Mouse (Mus musculus) CH12.LX (cell line): ENCODE data around the gene Zfp800. TPM values are rescaled to one million over a fixed set of nuclear protein-coding genes. Genes with fewer than 3 reads are reported as not detected.

Experiments used
- DNase-seq: peaks from one replicate; pipeline ENCODE4 v3.0.0-alpha.2; 2013; ENCODE audit errors: extremely low read depth
- H3K27ac ChIP-seq: 2 replicates; pipeline ENCODE4 v1.5.1; 2012; ENCODE audit warnings: low read depth, mild to moderate bottlenecking, control low read depth, moderate library complexity; ENCODE audit not compliant: insufficient read depth
- H3K27me3 ChIP-seq: replicated peaks from 2 replicates; pipeline ENCODE3; 2012; ENCODE audit warnings: inconsistent platforms
- H3K36me3 ChIP-seq, 2 experiments: replicated peaks in 1 of 2; 2 replicates each; pipeline versions ENCODE3 to v1.6.1; 2012; ENCODE audit warnings: inconsistent platforms in 1 of 2, low read length in 1 of 2, mild to moderate bottlenecking in 1 of 2, mixed read lengths in 1 of 2, moderate library complexity in 1 of 2; ENCODE audit not compliant: control insufficient read depth in 1 of 2, insufficient read depth in 1 of 2
- H3K4me1 ChIP-seq, 2 experiments: 2 replicates each; pipeline ENCODE4 v1.6.1; 2012; ENCODE audit warnings: inconsistent platforms in 1 of 2, moderate library complexity in 1 of 2; ENCODE audit not compliant: insufficient read depth in 2 of 2, control insufficient read depth in 1 of 2
- H3K4me2 ChIP-seq: 2 replicates; pipeline ENCODE4 v1.6.1; 2012; ENCODE audit warnings: low read depth, mild to moderate bottlenecking, control low read depth; ENCODE audit not compliant: poor library complexity, insufficient read depth, severe bottlenecking
- H3K4me3 ChIP-seq, 3 experiments: fragments of 150-350 bp in 1 of 3; sonication (generic) in 1 of 3; replicated peaks in 1 of 3; 2 replicates each; pipeline versions ENCODE3 to v1.5.1; 2011 to 2012; ENCODE audit warnings: low read depth in 2 of 3, low read length in 2 of 3, mild to moderate bottlenecking in 2 of 3, moderate library complexity in 2 of 3, control low read depth in 1 of 3, improper control_type of control experiment in 1 of 3, inconsistent platforms in 1 of 3, mixed read lengths in 1 of 3; ENCODE audit not compliant: poor library complexity in 1 of 3
- H3K79me2 ChIP-seq: replicated peaks from 2 replicates; pipeline ENCODE4 v1.6.1; 2012; ENCODE audit warnings: mild to moderate bottlenecking, moderate library complexity; ENCODE audit not compliant: control insufficient read depth, poor library complexity, insufficient read depth, severe bottlenecking; ENCODE audit errors: extremely low read depth
- H3K9ac ChIP-seq: 2 replicates; pipeline ENCODE4 v1.6.1; 2012; ENCODE audit warnings: low read depth, mild to moderate bottlenecking, control low read depth, moderate library complexity; ENCODE audit not compliant: insufficient read depth
- H3K9me3 ChIP-seq: replicated peaks from 2 replicates; pipeline ENCODE3; 2012; ENCODE audit warnings: low read length, inconsistent platforms, mixed read lengths
- BHLHE40 ChIP-seq: IDR thresholded peaks from 2 replicates; pipeline ENCODE4 v1.6.1; 2011; ENCODE audit warnings: mild to moderate bottlenecking, low read depth, low read length, improper control_type of control experiment
- CHD1 ChIP-seq: IDR thresholded peaks from 2 replicates; pipeline ENCODE4 v1.6.1; 2012; ENCODE audit warnings: low read depth, low read length, improper control_type of control experiment, inconsistent platforms
- E2F4 ChIP-seq: IDR thresholded peaks from 2 replicates; pipeline ENCODE4 v1.6.1; 2011; ENCODE audit warnings: low read depth, low read length, improper control_type of control experiment; ENCODE audit not compliant: insufficient replicate concordance
- ELF1 ChIP-seq: IDR thresholded peaks from 2 replicates; pipeline ENCODE4 v1.6.1; 2014; ENCODE audit warnings: low read depth, mild to moderate bottlenecking, inconsistent platforms, low read length, improper control_type of control experiment
- ETS1 ChIP-seq: conservative IDR thresholded peaks from 2 replicates; pipeline ENCODE4 v1.6.1; 2012; ENCODE audit warnings: low read depth, mild to moderate bottlenecking, inconsistent platforms, low read length, improper control_type of control experiment, moderate library complexity
- GABPA ChIP-seq: IDR thresholded peaks from 2 replicates; pipeline ENCODE4 v1.6.1; 2012; ENCODE audit warnings: low read depth, low read length, improper control_type of control experiment, inconsistent platforms; ENCODE audit not compliant: insufficient replicate concordance
- HCFC1 ChIP-seq: IDR thresholded peaks from 2 replicates; pipeline ENCODE4 v1.6.1; 2012; ENCODE audit warnings: low read depth, mild to moderate bottlenecking, inconsistent platforms, low read length, improper control_type of control experiment
- JUN ChIP-seq: IDR thresholded peaks from 2 replicates; pipeline ENCODE4 v1.6.1; 2011; ENCODE audit warnings: low read depth, mild to moderate bottlenecking, low read length, improper control_type of control experiment, moderate library complexity; ENCODE audit not compliant: insufficient read depth
- JUND ChIP-seq: conservative IDR thresholded peaks from 2 replicates; pipeline ENCODE4 v1.6.1; 2011; ENCODE audit warnings: low read depth, low read length, improper control_type of control experiment
- MAFK ChIP-seq: IDR thresholded peaks from 2 replicates; pipeline ENCODE4 v1.6.1; 2011; ENCODE audit warnings: low read length, improper control_type of control experiment; ENCODE audit not compliant: insufficient replicate concordance
- MAZ ChIP-seq: IDR thresholded peaks from 2 replicates; pipeline ENCODE4 v1.6.1; 2012; ENCODE audit warnings: low read depth, mild to moderate bottlenecking, inconsistent platforms, low read length, improper control_type of control experiment, moderate library complexity
- MEF2A ChIP-seq: IDR thresholded peaks from 2 replicates; pipeline ENCODE4 v1.6.1; 2014; ENCODE audit warnings: low read depth, mild to moderate bottlenecking, inconsistent platforms, low read length, improper control_type of control experiment, borderline replicate concordance
- MXI1 ChIP-seq: IDR thresholded peaks from 2 replicates; pipeline ENCODE4 v1.6.1; 2011; ENCODE audit warnings: mild to moderate bottlenecking, low read depth, low read length, improper control_type of control experiment
- NELFE ChIP-seq: IDR thresholded peaks from 2 replicates; pipeline ENCODE4 v1.6.1; 2011; ENCODE audit warnings: low read depth, low read length, improper control_type of control experiment
- POLR2A ChIP-seq: IDR thresholded peaks from 2 replicates; pipeline ENCODE4 v1.6.1; 2011; ENCODE audit warnings: low read depth, mild to moderate bottlenecking, improper control_type of control experiment, low read length
- RAD21 ChIP-seq: IDR thresholded peaks from 2 replicates; pipeline ENCODE4 v1.6.1; 2011; ENCODE audit warnings: low read depth, mild to moderate bottlenecking, low read length, improper control_type of control experiment, moderate library complexity
- SMC3 ChIP-seq: IDR thresholded peaks from 2 replicates; pipeline ENCODE4 v1.6.1; 2011; ENCODE audit warnings: low read depth, low read length, improper control_type of control experiment
- UBTF ChIP-seq: IDR thresholded peaks from 2 replicates; pipeline ENCODE4 v1.6.1; 2012; ENCODE audit warnings: low read depth, mild to moderate bottlenecking, inconsistent platforms, low read length, improper control_type of control experiment, moderate library complexity
- USF2 ChIP-seq: conservative IDR thresholded peaks from 2 replicates; pipeline ENCODE4 v1.6.1; 2011; ENCODE audit warnings: low read depth, low read length, improper control_type of control experiment
- dilution Hi-C: fragments of 300-500 bp; cut with MboI; formaldehyde crosslinking; loops from 2 replicates; pipeline ENCODE4 v1.14.3; 2020; ENCODE audit warnings: low sequenced_read_pairs; ENCODE audit not compliant: extremely low pct_unique_long_range_greater_than_20kb, extremely low pct_ligation_motif_present
- in situ Hi-C: fragments of 300-500 bp; cut with MboI; formaldehyde crosslinking; loops from 3 replicates; pipeline ENCODE4 v1.14.3; 2019; ENCODE audit warnings: low sequenced_read_pairs, low pct_ligation_motif_present, low pct_unique_long_range_greater_than_20kb, mixed read lengths
- polyA plus RNA-seq: library from polyadenylated mRNA; unstranded; fragments of >175 nt; gene quantifications from 2 replicates; pipeline ENCODE4 v1.2.1, GENCODE M21; 2012; ENCODE audit warnings: low read depth; ENCODE audit not compliant: insufficient read length
- total RNA-seq, 2 experiments: library from RNA; depleted of rRNA; stranded (reverse); fragments of 300-350 nt in 1 of 2; fragments of >200 nt in 1 of 2; gene quantifications; 2 replicates each; pipeline ENCODE4 v1.2.3; 2012 to 2014

Zfp800 gene
- total and polyA plus RNA-seq, 3 experiments: 19.1 to 49.5 (median 19.5) TPM

- Histone ChIP-seq H3K36me3 (no peaks in the 10 kb centered on the region), H3K27me3 (no peaks in the 10 kb centered on the region), H3K9ac (no peak overlapping the region), H3K4me1 (peaks cover 0 to 14% of the 10 kb centered on the region in 2 experiments; a peak in 2 of 4 replicates), H3K79me2 (no peaks in the 10 kb centered on the region), H3K4me3 (no peak overlapping the region), H3K9me3 (no peaks in the 10 kb centered on the region), H3K4me2 (no peak overlapping the region), H3K27ac (no peak overlapping the region)
- no peak for DNase-seq
- dilution Hi-C loops: no loop called here
- TF ChIP-seq BHLHE40: no peak
- TF ChIP-seq ELF1: no peak
- TF ChIP-seq SMC3: no peak
- no peak for TF ChIP-seq JUN
- no peak for TF ChIP-seq GABPA
- no peak for TF ChIP-seq MEF2A
- TF ChIP-seq JUND: no peak
- no peak for TF ChIP-seq RAD21
- TF ChIP-seq MAZ: no peak
- in situ Hi-C loops: no loop called here
These were observed 102.2 kb downstream of the Zfp800 start for GRCm38 (mm10) chr6:28295581-28295980.

GRCm38 (mm10) chr6:28292810-28293209, 105.0 kb downstream of the Zfp800 start:
- Histone ChIP-seq H3K27me3 (no peaks in the 10 kb centered on the region), H3K9ac (no peak overlapping the region), H3K4me1 (peaks cover 0 to 14% of the 10 kb centered on the region in 2 experiments; a peak in 2 of 4 replicates), H3K27ac (no peak overlapping the region), H3K4me2 (peak overlapping the region; percentile 22), H3K36me3 (no peaks in the 10 kb centered on the region), H3K79me2 (no peaks in the 10 kb centered on the region), H3K4me3 (no peak overlapping the region), H3K9me3 (no peaks in the 10 kb centered on the region)
- dilution Hi-C loops (no loop called here), in situ Hi-C loops (no loop called here)
- no peak for DNase-seq
- no peak for TF ChIP-seq ETS1
- TF ChIP-seq E2F4: no peak
- no peak for TF ChIP-seq HCFC1
- no peak for TF ChIP-seq NELFE
- no peak for TF ChIP-seq MXI1
- no peak for TF ChIP-seq MEF2A
- TF ChIP-seq MAFK: no peak
- no peak for TF ChIP-seq MAZ
- TF ChIP-seq POLR2A: no peak
- no peak for TF ChIP-seq CHD1
- no peak for TF ChIP-seq UBTF
- TF ChIP-seq USF2: no peak
